Mouse (Mus musculus) regulatory T cell (primary cell): Measurements from ENCODE around the gene Pkp2.

Experiments used
- in situ Hi-C: fragments of 300-600 bp; cut with MboI, MseI; formaldehyde crosslinking; loops from one replicate; pipeline ENCODE4 v1.15.1; 2025; ENCODE audit warnings: high pct_unique_total_duplicates

The Pkp2 gene

GRCm38 (mm10) chr16:16260882-16261281 lies 47.8 kb downstream of the Pkp2 start:
- in situ Hi-C loops = no loop called here

GRCm38 (mm10) chr16:16261481-16261880 lies 48.4 kb downstream of the Pkp2 start:
- in situ Hi-C loops = no loop called here

DNA sequence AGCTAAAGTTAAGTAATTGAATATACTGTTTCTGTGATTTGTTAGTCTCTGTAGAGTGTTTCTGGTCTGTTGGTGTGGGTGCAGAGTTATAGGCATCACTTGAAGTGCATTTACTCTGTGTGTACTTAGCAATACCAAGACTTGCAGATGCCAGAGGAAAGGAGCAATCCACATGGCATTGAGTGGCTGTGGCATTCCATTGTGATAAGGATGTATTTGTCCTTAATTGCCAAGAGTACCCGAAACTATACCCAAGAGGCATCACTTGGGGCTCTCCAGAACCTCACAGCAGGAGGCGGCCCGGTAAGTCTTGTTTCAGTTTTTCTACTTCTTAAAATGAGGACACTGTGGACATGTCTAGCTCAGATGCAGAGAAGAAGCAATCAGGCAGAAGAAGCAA lies 49.3 kb downstream of the Pkp2 start:
- in situ Hi-C loops = no loop called here

- in situ Hi-C loops = no loop called here
Measured at GRCm38 (mm10) chr16:16272978-16273377, 59.9 kb downstream of the Pkp2 start.

GRCm38 (mm10) chr16:16273752-16274151 lies 60.6 kb downstream of the Pkp2 start:
- in situ Hi-C loops = no loop called here

DNA sequence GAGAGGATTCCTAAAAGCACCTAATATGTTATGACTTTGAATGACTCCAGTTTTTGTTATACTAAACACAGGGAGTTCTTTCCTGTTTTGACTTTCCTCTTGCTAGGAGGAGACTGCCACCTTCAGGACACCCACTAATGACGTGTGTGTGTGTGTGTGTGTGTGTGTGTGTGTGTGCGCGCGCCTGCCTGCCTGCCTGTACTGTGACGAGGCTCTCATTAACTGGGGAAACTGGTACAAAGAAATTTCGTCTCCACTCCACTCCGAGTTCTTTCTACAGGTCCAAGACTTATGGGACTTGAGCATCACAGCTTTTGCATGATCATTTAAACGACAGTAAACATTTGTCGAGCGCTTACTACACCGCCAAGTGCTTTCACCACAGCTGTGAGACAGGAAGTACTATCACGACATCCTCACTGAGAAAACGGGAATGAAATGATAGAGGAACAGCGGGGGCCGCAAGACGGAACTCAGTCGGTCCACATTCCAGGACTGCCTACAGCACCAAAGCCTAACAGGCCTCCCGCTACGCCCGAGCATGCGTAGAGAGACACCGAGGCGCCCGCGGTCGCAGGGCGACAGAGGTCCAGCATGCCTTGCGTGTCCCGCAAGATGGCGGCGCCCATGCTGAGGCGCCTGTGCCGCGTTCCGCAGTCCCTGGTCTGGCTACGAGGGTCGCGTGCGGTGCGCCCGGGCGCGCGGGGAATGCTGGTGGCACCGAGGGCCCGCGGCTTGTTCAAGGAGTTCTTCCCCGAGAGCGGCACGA lies 89.4 kb downstream of the Pkp2 start, which contains the start of gene Yars2:
Yars2 (plus strand) TSS at position 597 of the 769 bp plus-strand sequence.
- in situ Hi-C loops = no loop called here

GRCm38 (mm10) chr16:16303138-16303827 lies 90.2 kb downstream of the Pkp2 start:
- in situ Hi-C loops = no loop called here

- in situ Hi-C loops = no loop called here
Measured at GRCm38 (mm10) chr16:16303888-16304287, 90.8 kb downstream of the Pkp2 start.

DNA sequence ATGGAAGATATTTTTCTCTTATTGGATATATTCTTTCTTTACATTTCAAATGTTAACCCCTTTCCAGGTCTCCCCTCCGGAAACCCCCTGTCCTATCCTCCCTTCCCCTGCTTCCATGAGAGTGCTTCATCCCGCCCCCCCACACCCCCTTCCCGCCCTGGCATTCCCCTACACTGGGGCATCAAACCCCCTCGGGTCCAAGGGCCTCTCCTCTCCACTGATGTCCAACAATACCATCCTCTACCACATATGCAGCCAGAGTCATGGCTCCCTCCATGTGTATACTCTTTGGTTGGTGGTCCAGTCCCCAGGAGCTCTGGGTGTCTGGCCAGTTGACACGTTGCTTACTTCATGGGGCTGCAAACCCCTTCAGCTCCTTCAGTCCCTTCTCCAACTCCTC lies 98.2 kb downstream of the Pkp2 start:
- in situ Hi-C loops = no loop called here
